Mouse (Mus musculus) c-Kit-negative CD71-positive TER-119-positive erythroid progenitor cells, embryonic 14.5 days (primary cell): Measurements from ENCODE around the gene Abcc1.

Experiments used
- DNase-seq: peaks from one replicate; pipeline ENCODE4 v3.0.0-alpha.2; 2013; ENCODE audit warnings: low read depth, low spot score

Gene Abcc1

DNA sequence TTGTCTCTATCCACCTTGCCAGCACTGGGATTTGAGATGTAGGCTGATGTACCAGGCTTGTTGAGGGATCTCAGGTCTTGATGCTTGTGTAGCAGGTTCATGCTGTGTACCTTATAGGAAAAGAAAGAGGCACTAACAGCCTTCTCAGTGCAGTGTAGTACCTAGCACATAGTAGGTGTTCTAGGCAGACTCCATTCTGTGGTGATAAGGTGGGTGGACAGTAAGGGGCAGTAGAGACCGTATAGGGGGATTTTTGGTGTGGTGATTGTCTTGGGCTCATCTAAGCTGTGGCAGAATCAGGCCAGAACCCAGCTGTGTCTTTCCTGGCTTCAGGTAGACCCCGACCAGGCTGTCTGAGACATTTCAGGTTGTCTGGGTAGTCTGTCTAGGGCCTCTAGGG is 15.0 kb downstream of the Abcc1 start:
- no peak for DNase-seq

DNA sequence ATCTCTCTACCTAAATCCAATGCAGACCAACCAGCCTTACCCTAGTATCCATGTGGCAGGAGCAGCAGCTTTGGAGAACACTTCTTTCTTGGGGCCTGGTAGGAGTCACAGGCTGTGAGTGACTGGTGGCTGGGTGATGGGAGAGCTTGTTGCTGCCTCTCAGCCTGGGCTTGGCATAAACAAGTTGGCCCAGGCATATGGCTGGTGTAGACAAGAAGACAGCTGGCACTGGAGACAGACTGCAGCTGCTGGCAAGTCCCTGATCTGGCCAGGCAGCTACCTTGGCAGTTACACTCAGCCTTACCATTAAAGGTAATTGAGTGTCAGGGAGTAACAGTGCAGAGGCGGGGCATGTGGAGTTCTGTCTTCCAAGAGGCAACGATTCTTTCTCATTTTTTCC is 16.0 kb downstream of the Abcc1 start:
- DNase-seq = no peak

DNA sequence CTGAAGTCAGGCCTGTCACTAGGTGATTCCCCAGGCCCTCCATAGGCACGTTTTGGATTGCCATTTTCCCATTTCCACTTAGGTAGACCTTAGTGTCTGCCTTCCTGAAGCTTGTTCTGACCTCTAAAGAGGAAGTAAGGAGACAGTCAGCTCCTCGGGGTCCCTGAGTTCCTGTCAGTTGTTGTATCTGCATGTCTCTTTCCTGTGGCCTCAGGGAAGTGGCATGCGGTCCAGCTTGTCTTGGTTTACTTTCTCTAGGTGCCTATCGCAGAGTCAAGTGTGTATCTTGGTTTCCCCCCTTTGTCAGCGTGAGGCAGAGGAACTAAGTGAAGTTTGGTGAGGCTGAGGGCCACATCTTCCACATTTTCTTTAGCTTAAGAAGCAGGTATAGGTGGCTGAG is 17.3 kb downstream of the Abcc1 start:
- no peak for DNase-seq

DNA sequence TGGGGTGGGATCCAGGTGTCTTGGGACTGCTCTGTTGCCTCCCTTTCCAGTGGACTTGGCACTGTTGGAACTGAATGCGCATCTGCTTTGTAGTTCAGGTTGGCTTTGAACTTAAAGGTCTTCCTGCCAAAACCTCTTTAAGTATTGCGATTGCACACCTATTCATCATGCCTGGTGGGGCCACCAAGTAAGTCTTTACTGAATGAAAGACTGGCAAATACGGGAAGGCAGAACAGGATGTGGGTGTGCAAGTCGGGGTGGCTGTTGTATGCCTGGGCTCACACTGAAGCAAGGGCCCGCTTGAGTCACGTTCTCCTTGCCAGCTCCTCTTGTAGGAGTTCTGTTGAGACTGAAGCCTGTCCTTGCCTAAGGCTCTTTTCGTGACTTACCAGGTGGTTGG is 18.5 kb downstream of the Abcc1 start:
- no peak for DNase-seq

DNA sequence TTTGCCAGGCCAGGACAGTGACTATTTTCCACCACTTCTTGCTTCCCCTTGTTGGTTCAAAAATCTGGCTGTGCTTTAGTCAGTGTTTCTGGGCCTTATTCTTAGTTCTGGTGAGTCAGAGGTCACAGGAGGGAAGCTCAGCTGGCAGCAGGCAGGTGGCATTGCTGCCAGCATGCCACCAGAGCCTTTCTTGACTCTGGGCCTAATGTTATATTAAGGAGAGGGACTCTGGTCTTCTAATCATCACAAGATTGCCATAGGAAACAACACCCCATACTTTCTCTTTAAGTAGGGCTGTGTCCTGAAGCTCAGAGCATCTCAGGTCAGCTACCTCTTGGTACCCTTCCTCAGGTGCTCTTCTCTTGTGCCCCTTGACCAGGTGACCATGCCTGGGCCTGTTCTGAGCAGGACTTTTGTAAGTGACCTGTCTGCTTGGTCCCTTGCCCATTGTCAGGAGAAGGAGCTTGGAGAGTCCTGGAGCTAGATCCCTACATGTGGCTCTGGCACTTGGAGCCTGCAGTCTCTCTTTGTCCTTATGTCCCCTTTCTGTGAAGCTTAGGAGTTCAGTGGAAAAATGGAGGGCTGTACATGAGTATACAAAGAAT is 19.8 kb downstream of the Abcc1 start:
- DNase-seq = no peak

DNA sequence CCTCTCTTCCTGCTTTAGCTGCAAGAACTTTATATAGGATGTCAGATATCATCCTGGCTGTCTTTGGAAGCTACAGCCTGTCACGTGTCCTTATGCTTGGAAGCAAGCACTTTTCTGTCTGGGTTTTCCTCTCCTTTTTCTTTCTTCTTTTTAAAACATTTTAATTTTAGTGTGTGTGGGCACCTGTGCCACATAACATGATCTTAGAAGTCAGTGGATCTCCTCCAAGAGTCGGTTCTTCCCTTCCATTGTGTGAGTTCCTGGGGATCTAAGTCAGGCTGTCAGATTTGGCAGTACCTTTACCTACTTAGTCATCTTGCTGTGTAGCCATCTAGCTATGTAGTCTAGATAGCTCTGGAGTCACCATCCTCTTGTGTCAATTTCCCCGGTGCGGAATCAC is 37.9 kb downstream of the Abcc1 start:
- DNase-seq = no peak

DNA sequence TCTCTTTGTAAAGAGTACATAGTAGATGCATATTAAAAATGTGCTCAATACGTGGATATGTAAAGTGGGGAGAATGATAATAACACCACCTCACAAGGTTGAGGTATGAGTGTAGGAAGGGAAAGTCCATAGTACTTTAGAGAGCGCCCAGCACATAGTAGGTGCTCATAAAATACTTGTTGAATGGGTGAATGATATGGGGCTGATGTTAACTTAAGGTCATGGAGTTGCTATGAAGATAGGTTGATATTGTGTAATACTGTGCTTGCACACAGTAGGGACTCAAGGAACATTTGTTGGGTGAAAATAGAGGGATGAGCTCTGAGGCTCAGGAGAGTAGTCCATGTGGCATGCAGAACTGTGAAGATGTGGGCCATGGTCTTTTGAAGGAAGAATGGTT is 42.1 kb downstream of the Abcc1 start:
- DNase-seq = no peak

DNA sequence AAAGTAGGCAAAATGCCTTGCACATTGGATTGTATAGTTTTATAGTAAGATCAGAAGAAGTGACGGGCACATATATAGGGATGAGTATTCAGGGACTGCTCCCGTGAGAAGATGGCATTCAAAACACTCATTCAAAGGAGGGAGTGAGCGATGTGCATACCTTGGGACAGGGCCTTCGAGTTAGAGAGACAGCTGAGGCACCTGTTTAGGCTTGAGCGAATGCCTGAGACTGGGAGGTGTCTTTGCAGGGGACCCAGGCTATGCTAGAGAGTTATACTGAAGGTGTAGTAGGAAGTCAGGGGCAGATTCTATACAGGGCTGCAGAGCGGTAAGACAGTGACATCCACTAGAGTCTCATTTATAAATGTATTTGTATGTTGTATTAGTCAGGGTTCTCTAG is 44.3 kb downstream of the Abcc1 start:
- DNase-seq = no peak

DNA sequence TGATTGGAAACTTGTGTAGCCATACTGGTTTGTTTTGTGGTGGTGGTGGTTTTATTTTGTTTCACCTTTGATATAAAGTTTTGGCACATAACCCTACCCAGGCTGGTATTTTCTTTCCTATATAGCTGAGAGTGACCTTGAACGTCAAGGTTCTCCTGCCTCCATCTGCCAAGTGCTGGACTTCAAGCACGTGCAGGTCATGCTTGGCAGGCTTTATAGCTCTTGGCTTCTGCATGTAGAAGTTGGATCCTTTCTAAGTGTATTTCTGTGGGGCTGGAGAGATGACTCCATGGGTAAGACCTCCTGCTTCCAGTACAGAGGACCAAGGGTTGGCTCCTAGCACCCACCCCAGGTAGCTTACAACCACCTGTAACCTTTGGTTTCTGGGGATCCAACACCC is 47.8 kb downstream of the Abcc1 start:
- no peak for DNase-seq

DNA sequence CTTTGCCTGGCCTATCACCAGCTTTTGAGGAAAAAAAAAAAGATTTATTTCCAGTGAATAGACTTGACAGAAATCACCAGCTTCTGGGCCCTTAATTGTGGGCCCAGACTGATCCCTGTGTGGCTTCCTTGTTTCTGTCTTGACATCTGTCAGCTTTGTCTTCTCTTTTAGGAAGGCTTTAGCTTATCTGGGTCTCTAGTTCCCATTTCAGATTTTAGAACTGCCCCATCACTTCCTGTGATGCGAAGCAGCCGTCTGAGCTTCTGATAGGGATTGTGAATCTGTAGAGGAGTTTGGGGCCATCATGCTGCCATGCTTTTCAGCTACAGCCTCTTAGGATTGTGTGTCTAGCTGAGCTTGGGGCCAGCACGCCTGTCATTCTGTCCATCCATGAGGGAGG is 48.4 kb downstream of the Abcc1 start:
- no peak for DNase-seq

DNA sequence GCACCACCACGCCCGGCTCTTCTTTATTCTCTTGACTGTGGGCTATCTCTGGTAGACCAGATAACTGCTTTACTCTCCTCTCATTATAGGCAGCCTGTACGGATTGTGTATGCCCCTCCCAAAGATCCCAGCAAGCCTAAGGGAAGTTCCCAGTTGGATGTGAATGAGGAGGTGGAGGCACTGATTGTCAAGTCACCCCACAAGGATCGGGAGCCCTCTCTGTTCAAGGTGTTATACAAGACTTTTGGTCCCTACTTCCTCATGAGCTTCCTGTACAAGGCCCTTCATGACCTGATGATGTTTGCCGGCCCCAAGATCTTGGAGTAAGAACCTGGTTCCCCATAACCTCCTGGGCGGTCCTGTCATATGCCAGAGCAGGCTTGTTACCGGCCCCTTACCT is 49.3 kb downstream of the Abcc1 start:
- DNase-seq = no peak

DNA sequence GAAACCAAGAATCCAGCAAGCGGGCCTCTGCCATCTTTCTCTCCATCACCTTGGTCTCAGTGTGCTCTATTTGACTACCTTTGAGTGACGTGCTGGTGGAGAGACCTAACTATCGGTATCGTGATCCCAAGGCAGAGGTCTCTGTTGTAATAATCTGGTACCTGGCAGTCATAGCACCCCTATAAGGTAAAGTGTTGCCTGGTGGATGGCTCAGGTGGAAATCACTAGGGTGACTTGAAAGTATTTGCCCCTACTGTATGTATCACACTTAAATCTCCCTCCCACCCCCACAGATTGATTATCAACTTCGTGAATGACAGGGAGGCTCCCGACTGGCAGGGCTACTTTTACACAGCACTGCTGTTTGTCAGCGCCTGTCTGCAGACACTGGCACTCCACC is 49.8 kb downstream of the Abcc1 start:
- no peak for DNase-seq

DNA sequence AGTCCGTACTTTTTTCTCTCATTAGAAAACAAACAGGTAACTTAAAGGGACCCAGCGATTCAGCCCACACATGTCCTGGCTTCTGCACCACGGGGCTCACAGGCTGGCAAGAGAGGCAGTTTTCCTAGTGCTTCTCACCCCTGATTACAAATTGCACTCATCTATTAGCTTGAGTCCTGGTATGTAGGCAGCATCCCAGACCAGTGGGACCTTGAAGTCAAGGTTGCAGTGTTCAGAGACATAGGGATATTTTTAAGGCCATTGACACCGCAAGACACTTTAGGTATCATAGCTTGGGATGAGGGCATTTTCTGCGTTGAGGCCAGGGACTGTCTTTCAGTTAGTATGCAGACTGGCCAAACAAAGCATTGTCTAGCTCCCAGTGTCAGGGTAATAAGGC is 51.2 kb downstream of the Abcc1 start:
- no peak for DNase-seq

DNA sequence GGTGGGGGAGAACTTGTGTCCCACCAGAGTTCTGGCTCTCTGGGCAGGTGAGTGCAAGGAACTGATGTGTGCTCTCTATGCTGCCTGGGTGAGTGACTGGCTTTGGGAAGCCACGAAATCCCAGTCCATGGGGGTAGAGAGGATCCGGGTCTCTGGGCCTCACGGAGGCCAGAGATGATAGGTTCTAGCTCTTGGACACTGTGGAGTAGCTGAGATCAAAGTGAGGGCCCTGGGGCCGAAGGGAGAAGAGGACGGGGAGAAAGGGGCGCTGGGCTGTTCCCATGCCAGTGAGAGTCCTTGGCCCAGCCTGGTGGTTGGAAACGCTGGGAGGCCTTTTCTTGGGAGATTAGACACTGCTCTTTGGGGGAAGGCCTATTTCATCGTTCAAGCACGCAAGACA is 53.8 kb downstream of the Abcc1 start:
- no peak for DNase-seq

DNA sequence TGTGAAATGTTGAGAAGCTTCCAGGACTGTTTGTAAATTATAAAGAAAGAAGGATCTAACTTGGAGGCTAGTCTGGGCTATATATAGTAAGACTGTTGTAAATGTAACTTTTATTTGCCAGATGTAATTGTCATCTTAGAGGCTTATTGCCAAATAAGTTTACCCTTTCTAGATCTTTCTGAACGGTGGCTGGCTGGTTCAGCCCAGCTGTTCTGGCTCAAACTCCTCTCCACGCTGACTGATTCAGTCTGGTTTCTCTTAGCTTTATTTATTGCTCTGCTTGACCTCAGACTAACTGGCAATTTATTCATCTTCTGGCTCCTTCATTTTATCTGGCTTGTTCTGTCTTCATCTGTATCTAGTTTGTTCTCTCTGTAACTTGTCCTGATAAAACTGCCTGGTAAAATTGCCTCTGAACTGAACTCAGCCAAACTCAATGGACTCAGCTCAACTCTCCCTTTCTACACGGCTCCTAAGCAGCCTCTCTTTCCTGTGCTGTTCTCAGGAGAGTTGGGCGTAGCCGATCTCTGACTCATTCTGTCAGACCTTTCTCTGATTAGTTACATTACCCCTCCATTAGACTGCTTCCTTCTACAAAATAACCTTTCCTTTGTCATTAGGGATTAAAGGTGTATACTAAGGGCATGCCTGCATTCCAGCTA is 55.7 kb downstream of the Abcc1 start:
- DNase-seq = no peak

DNA sequence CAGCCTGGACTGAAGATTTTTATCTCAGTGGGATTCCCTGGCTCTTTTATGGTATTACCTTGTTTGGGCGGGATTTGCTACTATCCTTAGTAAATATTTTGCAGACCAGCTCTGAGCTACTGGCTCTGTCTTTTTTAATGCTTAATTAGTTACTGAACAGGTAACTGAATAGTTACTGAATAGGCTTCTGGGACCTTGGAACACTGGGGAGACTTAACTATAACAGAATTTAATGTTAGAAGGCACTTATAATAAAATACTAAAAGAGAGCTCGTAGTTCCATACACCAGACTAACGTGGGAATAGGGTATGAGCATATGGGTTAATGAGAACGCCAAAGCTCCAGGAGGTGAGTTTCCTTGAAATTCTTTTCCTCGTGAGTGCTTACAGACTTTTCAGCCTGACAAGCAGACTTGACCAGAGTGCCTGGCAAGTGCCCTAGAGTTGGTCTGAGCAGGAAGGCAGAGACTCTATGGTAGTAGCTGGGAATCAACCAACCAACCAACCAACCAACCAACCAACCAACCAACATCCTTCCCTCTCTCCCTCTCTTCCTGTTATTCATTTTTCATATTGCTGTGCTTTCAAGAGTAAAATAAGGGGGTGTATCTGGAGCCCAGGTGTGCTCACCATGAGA is 59.3 kb downstream of the Abcc1 start:
- DNase-seq = no peak

DNA sequence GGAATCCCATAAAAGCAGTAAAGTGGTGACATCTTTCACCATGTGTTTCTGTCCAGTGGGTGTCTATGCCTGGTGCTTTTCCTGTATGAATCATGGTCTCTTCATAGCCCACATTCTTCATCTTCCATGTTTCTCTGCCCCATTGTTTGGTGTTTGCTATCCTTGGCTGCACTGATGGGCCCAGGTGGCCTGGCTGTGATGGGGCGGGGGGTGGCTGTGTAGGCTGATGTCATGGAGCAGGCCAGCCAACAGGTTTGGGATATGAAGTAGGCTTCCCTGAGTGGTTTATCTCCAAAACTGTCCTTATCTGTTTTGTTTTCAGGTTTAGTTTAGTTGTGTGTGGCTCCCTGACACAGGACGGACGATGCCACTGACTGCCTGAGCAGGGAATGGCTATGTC is 60.7 kb downstream of the Abcc1 start:
- no peak for DNase-seq

DNA sequence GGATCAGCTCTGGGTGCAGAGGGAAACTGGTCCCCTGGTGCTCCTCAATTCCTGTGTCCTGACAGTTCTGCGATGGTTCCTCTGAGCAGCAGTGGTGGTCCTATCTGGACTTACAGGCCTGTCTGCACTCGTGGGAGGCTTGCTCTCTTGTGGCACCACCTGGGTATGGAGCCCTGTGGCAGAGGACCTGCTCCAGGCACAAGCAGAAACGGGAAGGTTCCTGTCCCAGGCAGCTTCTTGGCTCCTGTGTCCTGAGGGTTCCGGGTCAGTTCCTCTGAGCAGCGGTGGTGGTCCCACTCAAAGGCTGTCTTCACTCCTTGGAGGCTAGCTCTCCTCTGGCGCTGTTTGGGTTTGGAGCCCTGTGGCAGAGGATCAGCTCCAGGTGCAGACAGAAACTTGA is 68.0 kb downstream of the Abcc1 start:
- no peak for DNase-seq

DNA sequence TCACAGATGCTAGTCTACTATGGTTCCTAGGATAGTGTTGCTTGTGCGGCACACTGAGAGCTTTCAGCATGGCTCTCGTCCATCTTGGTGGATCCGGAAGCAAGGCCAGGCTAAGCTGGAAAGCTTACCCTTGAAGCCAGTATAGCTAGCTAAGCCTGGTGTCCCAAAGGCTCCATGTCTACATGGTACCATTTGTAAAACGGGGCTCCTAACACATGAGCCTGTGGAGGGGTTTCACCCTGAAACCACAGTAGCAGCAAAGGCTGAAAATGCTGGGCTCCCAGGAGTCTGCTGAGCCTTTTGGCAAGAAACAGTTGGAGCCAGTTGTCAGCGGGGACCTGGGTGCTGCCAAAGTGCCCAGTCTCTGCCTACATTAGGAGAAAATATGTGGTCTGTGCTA is 71.6 kb downstream of the Abcc1 start:
- DNase-seq = no peak

DNA sequence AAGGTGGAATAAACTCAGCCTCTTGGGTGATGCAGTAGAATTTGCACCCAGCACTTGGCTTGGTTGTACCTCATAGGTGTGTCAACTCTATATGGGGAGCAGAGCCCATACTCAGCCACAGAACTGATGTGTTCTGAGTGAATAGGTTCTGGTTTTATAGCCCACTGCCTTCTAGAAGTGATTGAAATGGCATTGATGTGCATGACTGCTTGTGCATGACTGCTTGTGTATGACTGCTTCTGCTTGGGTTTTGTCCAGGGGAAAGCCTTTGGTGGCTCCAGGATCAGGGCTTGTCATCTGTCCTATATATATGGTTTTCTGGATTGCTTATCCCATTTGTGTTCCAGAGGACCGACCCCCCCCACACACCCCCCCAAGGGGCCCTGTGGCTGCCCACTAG is 74.2 kb downstream of the Abcc1 start:
- no peak for DNase-seq

DNA sequence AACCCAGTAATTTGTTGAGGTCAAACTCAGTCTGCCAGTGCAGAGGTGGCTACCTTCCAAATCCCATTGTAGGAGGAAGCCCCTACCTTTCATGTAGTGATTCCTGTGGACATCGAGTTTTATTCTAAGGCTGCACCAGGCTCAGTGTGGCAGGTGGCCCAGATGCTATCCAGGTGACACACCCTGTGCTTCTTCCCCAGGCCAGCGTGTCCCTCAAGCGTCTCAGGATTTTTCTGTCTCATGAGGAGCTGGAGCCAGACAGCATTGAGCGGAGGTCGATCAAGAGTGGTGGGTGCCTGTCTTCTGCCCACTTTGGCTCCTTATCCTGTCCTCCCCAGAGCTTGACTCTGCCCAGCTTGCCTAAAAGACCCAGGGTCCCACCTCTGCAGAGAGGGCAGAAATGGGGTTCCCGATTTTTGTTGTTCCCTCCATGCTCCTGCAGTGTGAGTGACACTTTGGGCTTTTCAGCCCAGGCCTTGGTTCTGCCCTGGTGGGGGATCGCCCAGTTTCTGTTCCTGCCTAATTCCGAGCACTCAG is 76.2 kb downstream of the Abcc1 start:
- no peak for DNase-seq

DNA sequence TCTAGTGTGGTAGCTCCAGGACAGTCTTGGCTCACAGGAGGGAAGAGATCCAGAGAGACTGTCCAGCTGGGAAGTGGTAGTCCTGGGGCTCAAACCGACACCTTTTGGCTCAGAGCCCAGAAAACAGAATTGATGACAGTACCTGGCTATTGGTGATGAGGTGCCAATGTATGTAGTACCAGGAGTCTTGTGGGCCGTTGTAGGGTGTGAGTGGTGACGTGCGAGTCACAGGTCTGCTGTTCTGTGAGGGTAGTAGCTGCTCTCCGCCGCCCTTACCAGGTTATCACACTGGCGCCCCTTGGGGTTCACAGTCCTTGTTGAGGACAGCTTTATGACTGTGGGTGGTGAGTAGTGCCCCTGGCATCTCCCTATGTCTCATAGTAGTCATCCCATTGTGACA is 77.2 kb downstream of the Abcc1 start:
- no peak for DNase-seq

DNA sequence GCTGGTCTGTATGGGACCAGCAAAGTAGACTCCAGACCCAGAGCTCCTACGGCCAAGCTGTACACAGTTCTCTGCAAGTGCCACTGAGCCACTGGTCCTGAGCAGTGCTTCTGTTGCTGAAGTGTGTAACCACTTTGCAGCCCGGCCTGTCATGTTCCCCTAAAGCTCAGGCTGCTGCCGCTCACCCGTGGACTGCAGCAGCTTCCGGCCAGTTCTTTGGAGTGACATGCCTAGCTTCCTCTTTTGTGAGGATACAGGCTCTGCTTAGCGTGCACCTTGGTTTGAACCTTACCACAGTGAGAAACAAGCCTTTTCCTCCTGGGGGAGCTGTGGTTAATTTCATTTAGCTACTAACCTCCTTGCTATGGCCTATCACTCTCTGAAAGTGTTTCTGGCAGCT is 77.7 kb downstream of the Abcc1 start:
- DNase-seq = no peak
